Mouse (Mus musculus) C2C12 (cell line): Measurements from ENCODE around the gene Wnt10a.

ENCODE experiments used
- CTCF ChIP-seq: IDR thresholded peaks from one replicate; pipeline ENCODE4 v1.5.1; 2011; ENCODE audit not compliant: control insufficient read depth, insufficient read depth, insufficient read length
- MAX ChIP-seq: IDR thresholded peaks from one replicate; pipeline ENCODE4 v1.6.1; 2011; ENCODE audit warnings: mild to moderate bottlenecking, control low read depth

DNA sequence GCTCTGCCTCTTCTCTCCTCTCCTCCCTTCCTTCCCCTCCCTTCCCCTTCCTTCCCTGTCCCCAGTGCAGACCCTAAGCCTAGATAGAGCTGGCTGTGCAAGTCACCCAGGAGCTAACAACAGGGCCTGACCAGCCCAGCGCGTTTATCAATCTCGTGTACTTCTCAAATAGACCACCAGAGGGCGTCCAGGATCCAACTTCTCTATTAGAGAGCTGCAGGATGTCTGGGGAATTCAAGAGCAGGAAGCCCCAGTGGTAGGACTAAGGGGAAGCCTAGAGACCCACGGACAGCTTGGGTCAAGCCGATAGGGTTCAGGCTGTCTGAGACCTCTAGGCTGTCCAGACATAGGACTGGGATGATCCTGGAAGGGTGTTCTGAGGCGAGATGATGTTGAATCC is 3.5 kb upstream of the Wnt10a start:
- TF ChIP-seq CTCF (peak; percentile 38), MAX (no peak)
